Mouse (Mus musculus) kidney, postnatal 25 days (tissue): ENCODE data around the gene Vcam1.

ENCODE experiments used
- DNase-seq, 2 experiments: peaks; one replicate each; pipeline ENCODE4 v3.0.0; 2021; ENCODE audit warnings: mixed read lengths in 2 of 2

Gene Vcam1

GRCm38 (mm10) chr3:116126508-116127190, 2.8 kb downstream of the Vcam1 start:
- no peak for DNase-seq

- DNase-seq: no peak
Measured at GRCm38 (mm10) chr3:116126070-116126469, 3.4 kb downstream of the Vcam1 start.

- no peak for DNase-seq
Measured at GRCm38 (mm10) chr3:116123827-116124226, 5.7 kb downstream of the Vcam1 start.

GRCm38 (mm10) chr3:116122696-116123095, 6.8 kb downstream of the Vcam1 start:
- DNase-seq: no peak

- DNase-seq: no peak
Measured at GRCm38 (mm10) chr3:116121026-116121425, 8.5 kb downstream of the Vcam1 start.

- no peak for DNase-seq
Measured at GRCm38 (mm10) chr3:116120391-116120790, 9.1 kb downstream of the Vcam1 start.

GRCm38 (mm10) chr3:116119162-116119561, 10.3 kb downstream of the Vcam1 start:
- DNase-seq: no peak

- DNase-seq: no peak
Measured at GRCm38 (mm10) chr3:116117046-116117445, 12.4 kb downstream of the Vcam1 start.

GRCm38 (mm10) chr3:116114249-116115188, 15.0 kb downstream of the Vcam1 start:
- DNase-seq: peak in 1 of 2 experiments; percentile 50

- no peak for DNase-seq
Measured at GRCm38 (mm10) chr3:116113443-116114241, 15.8 kb downstream of the Vcam1 start.

GRCm38 (mm10) chr3:116112816-116113405, 16.6 kb downstream of the Vcam1 start:
- no peak for DNase-seq

GRCm38 (mm10) chr3:116105713-116106112, 23.8 kb downstream of the Vcam1 start:
- DNase-seq: no peak

- DNase-seq: peak; percentile 38 to 71
Measured at GRCm38 (mm10) chr3:116104866-116105647, 24.4 kb downstream of the Vcam1 start.

- no peak for DNase-seq
Measured at GRCm38 (mm10) chr3:116104270-116104669, 25.2 kb downstream of the Vcam1 start.

- DNase-seq: no peak
Measured at GRCm38 (mm10) chr3:116100850-116101249, 28.6 kb downstream of the Vcam1 start.

GRCm38 (mm10) chr3:116095934-116096333, 33.6 kb downstream of the Vcam1 start:
- DNase-seq: peak; percentile 10 to 46

- peak; percentile 9 to 39 for DNase-seq
Measured at GRCm38 (mm10) chr3:116095312-116095711, 34.2 kb downstream of the Vcam1 start.

- peak; percentile 41 to 51 for DNase-seq
Measured at GRCm38 (mm10) chr3:116094886-116095285, 34.6 kb downstream of the Vcam1 start.

- no peak for DNase-seq
Measured at GRCm38 (mm10) chr3:116094288-116094687, 35.2 kb downstream of the Vcam1 start.

GRCm38 (mm10) chr3:116092547-116092946, 36.9 kb downstream of the Vcam1 start:
- no peak for DNase-seq

GRCm38 (mm10) chr3:116091706-116092105, 37.8 kb downstream of the Vcam1 start:
- no peak for DNase-seq

- no peak for DNase-seq
Measured at GRCm38 (mm10) chr3:116085962-116086361, 43.5 kb downstream of the Vcam1 start.
